Mouse (Mus musculus) liver, embryonic 14.5 days (tissue): ENCODE results near the gene Dck.

ENCODE experiments used
- CTCF ChIP-seq: IDR thresholded peaks from 2 replicates; pipeline ENCODE4 v1.5.1; 2016; ENCODE audit warnings: antibody characterized with exemption, low read depth, control low read depth
- EP300 ChIP-seq: IDR thresholded peaks from 2 replicates; pipeline ENCODE4 v1.6.1; 2016; ENCODE audit warnings: antibody characterized with exemption, low read depth

DNA sequence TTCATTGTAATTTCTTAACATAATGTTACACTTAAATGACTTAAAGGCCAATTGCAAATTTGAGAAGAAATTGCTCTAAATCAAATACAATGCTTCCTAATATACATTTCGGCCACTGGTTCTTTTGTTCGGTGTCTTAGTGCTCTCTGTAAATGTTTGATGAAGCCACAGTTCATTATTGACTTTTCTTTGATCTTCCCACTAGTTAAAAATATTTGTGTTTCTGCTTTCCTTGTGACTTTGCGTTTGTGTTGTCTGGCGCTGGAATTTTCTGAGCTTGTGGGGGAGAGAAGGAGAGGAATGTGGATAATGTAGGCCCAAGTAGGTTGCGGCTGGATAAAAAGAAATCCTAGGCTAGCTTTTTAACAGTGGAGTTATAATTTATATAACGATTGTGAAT lies 32.3 kb downstream of the Dck start:
- TF ChIP-seq CTCF (no peak), EP300 (no peak)
